Mouse (Mus musculus): ENCODE results near the gene F3.
"Not testable (repeated sequence)": the region's sequence is repeated elsewhere in the genome, so short reads cannot be mapped to it uniquely, and the experiment has no call there.

F3 gene

DNA sequence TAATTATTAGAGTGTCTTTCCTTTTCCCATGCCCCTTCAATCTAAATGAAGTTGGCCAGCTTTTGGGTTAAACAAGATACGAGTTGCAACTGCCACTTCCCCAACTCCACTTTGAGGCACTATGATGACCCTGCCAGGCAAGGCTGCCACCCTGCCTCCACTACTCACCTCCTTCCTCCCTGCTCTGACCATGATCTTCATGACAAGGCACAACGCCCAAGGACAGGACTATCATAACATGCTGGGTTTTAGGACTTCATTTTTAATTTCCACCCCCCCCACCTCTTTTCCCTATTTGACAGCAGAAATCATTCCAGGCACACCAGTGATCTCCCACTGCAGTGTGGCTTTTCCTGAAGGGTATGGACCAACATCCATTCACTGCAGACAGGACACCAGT, 14.6 kb downstream of the F3 start:
- no peak for DNase-seq (ENCODE audit: low read depth in 1 of 2, low spot score in 2 of 2)

DNA sequence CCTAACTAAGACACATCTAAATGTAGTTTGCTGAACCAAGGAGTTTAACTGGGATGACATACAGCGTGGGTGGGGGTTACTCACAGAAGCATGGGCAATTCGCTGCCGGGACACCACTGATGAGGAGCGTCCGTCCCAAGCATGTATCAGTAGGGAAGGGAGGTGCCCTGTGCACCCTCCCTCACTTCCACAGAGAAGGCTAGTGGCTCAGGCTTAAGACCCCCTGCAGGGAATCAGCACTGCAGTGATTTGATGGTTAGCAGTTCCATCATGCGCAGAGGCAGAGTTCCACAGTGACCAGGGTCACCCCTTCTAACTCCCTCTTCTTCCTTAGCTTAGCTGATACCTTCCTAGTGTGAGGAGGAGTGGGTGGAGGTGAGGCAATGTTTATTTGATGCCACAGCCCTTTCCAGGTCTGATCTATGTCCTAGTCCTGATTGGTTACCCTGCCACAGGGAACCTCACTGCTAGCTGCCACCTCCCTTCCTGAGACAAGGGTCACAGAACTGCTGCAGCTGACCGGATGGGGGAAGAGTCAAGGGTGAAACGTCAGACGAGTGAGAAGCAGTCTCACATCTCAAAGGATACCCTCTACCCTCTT, 15.5 kb downstream of the F3 start:
- no peak for DNase-seq (ENCODE audit: low read depth in 1 of 2, low spot score in 2 of 2)

DNA sequence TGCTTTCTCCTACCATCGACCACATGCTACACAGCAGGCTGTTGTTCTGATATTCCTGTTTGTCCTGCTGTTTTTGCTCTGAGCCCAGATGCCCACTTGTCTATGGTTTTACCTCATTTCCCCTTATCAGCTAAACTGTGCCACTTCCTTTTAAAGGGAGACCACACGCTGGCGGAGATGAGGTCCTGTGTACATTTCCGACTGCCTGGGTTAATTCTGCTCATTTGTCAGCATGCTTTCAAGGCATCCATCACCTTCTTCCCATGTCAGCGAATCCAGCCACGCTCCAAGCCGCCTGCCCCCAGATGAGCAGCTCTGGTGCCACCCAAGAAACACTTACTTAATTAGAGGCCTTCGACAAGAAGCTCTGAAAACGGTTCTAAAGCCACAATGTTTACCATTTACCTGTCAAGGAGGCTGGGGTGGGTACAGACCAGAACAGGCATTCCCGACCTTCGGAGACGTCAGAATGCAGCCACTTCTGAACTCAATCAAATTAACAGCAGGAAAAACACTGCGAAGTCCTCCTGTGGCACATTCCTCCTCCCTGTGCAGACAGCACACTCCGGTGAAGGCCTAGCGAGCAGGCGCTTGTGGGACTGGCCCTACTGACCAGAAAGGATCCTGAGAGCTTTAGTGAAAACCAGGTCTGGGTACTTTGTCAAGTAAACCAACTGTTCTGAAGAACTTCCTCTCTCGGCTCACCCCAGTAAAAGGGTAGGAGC, 16.3 kb downstream of the F3 start:
- DNase-seq (ENCODE audit: low read depth in 1 of 2, low spot score in 2 of 2) = no peak

GRCm38 (mm10) chr3:121741186-121741848, 18.0 kb downstream of the F3 start:
- not testable (repeated sequence) for DNase-seq (ENCODE audit: low read depth in 1 of 2, low spot score in 2 of 2)

- DNase-seq (ENCODE audit: low read depth in 1 of 2, low spot score in 2 of 2) = not testable (repeated sequence)
Measured at GRCm38 (mm10) chr3:121754319-121755090, 31.2 kb downstream of the F3 start.

DNA sequence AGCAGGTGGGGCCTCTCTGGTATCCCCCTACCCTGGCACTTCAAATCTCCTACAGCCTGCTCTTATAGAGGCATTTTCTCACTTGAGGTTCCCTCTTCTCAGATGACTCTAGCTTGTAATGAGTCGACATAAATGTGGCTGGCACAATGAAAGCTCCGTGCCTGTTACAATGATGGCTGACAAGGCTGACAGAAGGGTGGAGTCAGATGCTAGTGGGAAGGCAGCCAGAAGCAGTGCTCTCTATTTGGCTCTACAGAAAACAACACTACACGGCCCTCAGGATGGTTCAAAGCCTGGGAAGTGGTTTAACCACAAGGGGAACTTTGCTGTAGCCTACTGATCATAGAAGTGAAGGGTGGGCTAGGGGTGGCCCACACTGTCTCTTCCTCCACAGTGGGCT, 31.8 kb downstream of the F3 start:
- no peak for DNase-seq (ENCODE audit: low read depth in 1 of 2, low spot score in 2 of 2)

DNA sequence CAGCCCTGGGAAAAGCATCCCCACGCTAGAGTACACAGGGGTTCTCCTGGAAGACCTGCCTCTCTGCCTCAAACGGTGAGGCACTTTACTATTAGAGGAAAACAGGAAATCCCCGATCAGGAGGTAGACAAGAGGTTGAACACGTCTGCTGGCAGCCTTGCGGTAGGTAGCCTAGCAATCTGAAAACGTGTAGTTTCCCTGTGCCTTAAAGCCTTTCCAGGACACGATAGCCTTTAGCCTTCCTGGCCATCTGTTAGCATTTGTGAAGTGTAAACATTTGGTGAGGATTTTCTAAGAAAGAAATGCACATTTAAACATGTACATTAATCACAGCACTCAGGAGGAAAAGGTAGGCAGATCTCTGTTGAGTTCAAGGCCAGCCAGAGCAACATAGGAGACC, 35.0 kb downstream of the F3 start:
- no peak for DNase-seq (ENCODE audit: low read depth in 1 of 2, low spot score in 2 of 2)

DNA sequence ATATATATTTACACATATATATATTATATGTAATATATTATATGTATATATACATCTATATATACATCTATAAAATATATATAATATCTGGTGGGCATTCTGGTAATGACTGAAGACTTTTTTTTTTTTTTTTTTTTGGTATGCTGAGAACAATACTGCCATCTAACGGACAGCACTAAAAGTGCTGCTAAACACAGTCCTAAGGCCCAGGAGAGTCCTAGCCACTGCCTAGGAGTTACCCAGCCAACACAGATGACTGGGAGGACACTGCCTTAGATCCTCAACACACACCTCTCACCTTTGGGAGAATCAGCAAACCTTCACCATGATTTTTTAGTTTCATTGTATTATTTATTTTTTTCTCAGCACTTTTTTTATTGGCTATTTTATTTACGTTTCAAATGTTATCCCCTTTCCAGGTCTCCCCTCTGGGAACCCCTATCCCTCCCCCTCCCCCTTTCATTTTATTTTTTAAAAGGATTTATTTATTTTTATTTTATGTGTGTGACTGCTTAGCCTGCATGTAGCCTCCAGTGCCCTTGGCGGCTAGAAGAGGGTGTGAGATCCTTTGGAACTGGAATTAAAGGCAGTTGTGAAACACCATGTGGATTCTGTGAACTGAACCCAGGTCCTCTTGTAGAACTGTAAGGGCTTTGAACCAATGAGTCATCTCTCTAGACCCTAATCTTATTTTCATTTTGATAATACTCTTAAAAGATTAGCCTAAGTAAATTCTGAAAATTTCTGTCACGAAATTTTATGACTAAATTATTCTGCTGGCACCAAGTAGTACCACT, 38.9 kb downstream of the F3 start:
- DNase-seq (ENCODE audit: low read depth in 1 of 2, low spot score in 2 of 2) = no peak

GRCm38 (mm10) chr3:121766048-121766447, 42.7 kb downstream of the F3 start:
- DNase-seq (ENCODE audit: low read depth in 1 of 2, low spot score in 2 of 2) = no peak

- DNase-seq (ENCODE audit: low read depth in 1 of 2, low spot score in 2 of 2) = no peak
Measured at GRCm38 (mm10) chr3:121766818-121767217, 43.5 kb downstream of the F3 start.

DNA sequence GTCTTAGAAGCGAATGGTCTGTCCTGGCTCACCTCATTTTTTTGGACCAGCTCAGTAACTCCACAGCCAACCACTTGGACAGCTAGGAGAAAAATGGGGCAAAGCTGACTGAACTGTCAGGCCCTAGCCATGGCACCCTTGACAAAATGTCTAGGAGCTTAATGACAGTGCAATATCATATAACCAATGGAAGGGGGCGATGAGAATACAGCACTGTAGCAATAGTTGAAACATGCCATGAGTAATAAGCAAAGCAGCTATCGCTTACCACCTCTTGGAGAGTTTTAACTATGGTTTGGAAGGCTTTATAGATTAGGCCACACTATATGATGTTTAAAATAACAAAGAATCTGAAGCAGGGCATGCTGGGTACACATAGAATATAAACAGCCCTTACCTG, 45.4 kb downstream of the F3 start:
- DNase-seq (ENCODE audit: low read depth in 1 of 2, low spot score in 2 of 2) = no peak

- DNase-seq (ENCODE audit: low read depth in 1 of 2, low spot score in 2 of 2) = not testable (repeated sequence)
Measured at GRCm38 (mm10) chr3:121773336-121773735, 50.0 kb downstream of the F3 start.

GRCm38 (mm10) chr3:121777943-121778342, 54.6 kb downstream of the F3 start:
- DNase-seq (ENCODE audit: low read depth in 1 of 2, low spot score in 2 of 2) = no peak

DNA sequence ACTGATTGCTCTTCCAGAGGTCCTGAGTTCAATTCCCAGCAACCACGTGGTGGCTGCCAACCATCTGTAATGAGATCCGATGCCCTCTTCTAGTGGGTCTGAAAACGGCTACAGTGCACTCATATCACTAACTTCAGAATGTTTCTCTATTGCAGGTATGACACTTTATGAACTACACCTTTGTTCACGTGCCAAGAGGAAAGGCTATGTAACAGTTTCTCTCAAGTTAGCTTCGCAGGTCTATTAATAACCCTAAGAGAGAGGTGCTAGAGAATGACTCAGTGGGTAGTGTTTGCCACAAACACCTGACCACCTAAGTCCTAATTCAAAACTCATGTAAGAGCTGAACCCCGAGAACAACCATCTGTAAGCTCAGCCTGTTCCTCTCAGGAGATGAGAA, 59.7 kb downstream of the F3 start:
- DNase-seq (ENCODE audit: low read depth in 1 of 2, low spot score in 2 of 2) = no peak

All from monocyte, adult 2 months (primary cell).